Mouse (Mus musculus) embryonic facial prominence, embryonic 13.5 days (tissue): ENCODE data around the gene Uqcc3. TPM values are rescaled to one million over a fixed set of nuclear protein-coding genes. Genes with fewer than 3 reads are reported as not detected.
"Not testable (repeated sequence)": the region's sequence is repeated elsewhere in the genome, so short reads cannot be mapped to it uniquely, and the experiment has no call there.

Experiments used
- ATAC-seq: fragments of 200-750 bp; cut with Nextera tagmentation; 2 replicates; pipeline ENCODE4 v1.8.0; 2017; ENCODE audit warnings: low read depth; ENCODE audit not compliant: insufficient number of reproducible peaks, insufficient read depth, low FRiP score, low TSS enrichment
- H3K27ac ChIP-seq: fragments of 300-500 bp; sonication (generic); 2 replicates; pipeline ENCODE4 v1.5.1; 2015; ENCODE audit warnings: moderate library complexity, mild to moderate bottlenecking, inconsistent platforms
- H3K27me3 ChIP-seq: fragments of 300-500 bp; sonication (generic); 2 replicates; pipeline ENCODE4 v1.6.1; 2015; ENCODE audit warnings: mild to moderate bottlenecking, inconsistent platforms
- H3K36me3 ChIP-seq: fragments of 300-500 bp; sonication (generic); 2 replicates; pipeline ENCODE4 v1.6.1; 2015; ENCODE audit warnings: mild to moderate bottlenecking, inconsistent platforms
- H3K4me1 ChIP-seq: fragments of 300-500 bp; sonication (generic); 2 replicates; pipeline ENCODE4 v1.6.1; 2015; ENCODE audit warnings: inconsistent platforms
- H3K4me2 ChIP-seq: fragments of 300-500 bp; sonication (generic); 2 replicates; pipeline ENCODE4 v1.6.1; 2015; ENCODE audit warnings: moderate library complexity, mild to moderate bottlenecking, inconsistent platforms
- H3K4me3 ChIP-seq: fragments of 300-500 bp; sonication (generic); 2 replicates; pipeline ENCODE4 v1.5.1; 2015; ENCODE audit warnings: mild to moderate bottlenecking, inconsistent platforms
- H3K9ac ChIP-seq: fragments of 300-500 bp; sonication (generic); 2 replicates; pipeline ENCODE4 v1.6.1; 2015; ENCODE audit warnings: mild to moderate bottlenecking, inconsistent platforms
- H3K9me3 ChIP-seq: fragments of 300-500 bp; sonication (generic); 2 replicates; pipeline ENCODE4 v1.6.1; 2016; ENCODE audit warnings: inconsistent platforms
- WGBS: fragments of 180-500 bp; shearing (Covaris S2); methylation state at CpG from one replicate; pipeline ENCODE4 v1.1.7; 2015; ENCODE audit warnings: mixed read lengths; 5-methylcytosine and 5-hydroxymethylcytosine counted together
- polyA plus RNA-seq: library from polyadenylated mRNA; unstranded; fragments of >200 nt; fragmentation: Nextera tagmentation; extraction: Ambion mirVana; gene quantifications from 2 replicates; pipeline ENCODE4 v1.2.1, GENCODE M21; 2015

Gene Uqcc3
- polyA plus RNA-seq, 1 experiment from 2014 or later: 72.3 TPM

- no peak overlapping the region for H3K4me3 ChIP-seq
- no peak for ATAC-seq
- peaks cover 31% of the 10 kb centered on the region for H3K4me1 ChIP-seq
- H3K9me3 ChIP-seq: no peaks in the 10 kb centered on the region
- no peak overlapping the region for H3K9ac ChIP-seq
- no peaks in the 10 kb centered on the region for H3K27me3 ChIP-seq
- no peak overlapping the region for H3K4me2 ChIP-seq
- WGBS: 85% methylated on average over 6 of the region's 6 CpGs
- H3K36me3 ChIP-seq: peaks cover 40% of the 10 kb centered on the region
- H3K27ac ChIP-seq: no peak overlapping the region
Measured at GRCm38 (mm10) chr19:8842961-8843360, 37.8 kb downstream of the Uqcc3 start.

- Histone ChIP-seq H3K36me3 (peaks cover 24% of the 10 kb centered on the region), H3K9ac (peak overlapping the region; percentile 73), H3K4me1 (peaks cover 31% of the 10 kb centered on the region), H3K27ac (no peak overlapping the region), H3K4me2 (peak overlapping the region; percentile 79), H3K9me3 (no peaks in the 10 kb centered on the region), H3K4me3 (peak overlapping the region; percentile 48), H3K27me3 (no peaks in the 10 kb centered on the region)
- no peak for ATAC-seq
- WGBS: 94% methylated on average over 7 of the region's 7 CpGs
Measured at GRCm38 (mm10) chr19:8841012-8841411, 39.7 kb downstream of the Uqcc3 start.

- no peak for ATAC-seq
- no peak overlapping the region for H3K27ac ChIP-seq
- H3K4me1 ChIP-seq: peaks cover 31% of the 10 kb centered on the region
- H3K9me3 ChIP-seq: no peaks in the 10 kb centered on the region
- H3K4me3 ChIP-seq: peak overlapping the region; percentile 48
- peak overlapping the region; percentile 79 for H3K4me2 ChIP-seq
- no peaks in the 10 kb centered on the region for H3K27me3 ChIP-seq
- 22% methylated on average over 29 of the region's 29 CpGs for WGBS
- peaks cover 26% of the 10 kb centered on the region for H3K36me3 ChIP-seq
- H3K9ac ChIP-seq: peak overlapping the region; percentile 73
Measured at GRCm38 (mm10) chr19:8839908-8840791, 40.6 kb downstream of the Uqcc3 start.

GRCm38 (mm10) chr19:8839103-8839907 is 41.4 kb downstream of the Uqcc3 start, which contains the start of gene Gng3:
Gene Gng3 (minus strand): TSS chr19:8839194.
- Histone ChIP-seq H3K4me3 (peak within 1 kb of the TSS; percentile 56), H3K27me3 (no peaks in the 10 kb centered on the region), H3K4me1 (peaks cover 31% of the 10 kb centered on the region), H3K27ac (peak within 1 kb of the TSS; percentile 99), H3K9ac (peak within 1 kb of the TSS; percentile 83), H3K36me3 (peaks cover 32% of the 10 kb centered on the region), H3K4me2 (peak within 1 kb of the TSS; percentile 79), H3K9me3 (no peaks in the 10 kb centered on the region)
- peak; percentile 27 for ATAC-seq
- WGBS: 47% methylated on average over 11 of the region's 11 CpGs

- no peaks in the 10 kb centered on the region for H3K9me3 ChIP-seq
- no peaks in the 10 kb centered on the region for H3K27me3 ChIP-seq
- H3K4me3 ChIP-seq: peak overlapping the region; percentile 56
- H3K4me2 ChIP-seq: peak overlapping the region; percentile 79
- H3K9ac ChIP-seq: peak overlapping the region; percentile 83
- peaks cover 43% of the 10 kb centered on the region for H3K36me3 ChIP-seq
- 17% methylated on average over 15 of the region's 15 CpGs for WGBS
- peaks cover 31% of the 10 kb centered on the region for H3K4me1 ChIP-seq
- no peak; the same call in 1 of the 2 replicates for ATAC-seq
- H3K27ac ChIP-seq: peak overlapping the region; percentile 99
Measured at GRCm38 (mm10) chr19:8838041-8838730, 42.5 kb downstream of the Uqcc3 start.

GRCm38 (mm10) chr19:8837251-8837791 is 43.4 kb downstream of the Uqcc3 start, which contains the start of gene Bscl2:
Gene Bscl2 (plus strand): TSS chr19:8837467.
- no peaks in the 10 kb centered on the region for H3K9me3 ChIP-seq
- ATAC-seq: peak; percentile 53
- H3K27ac ChIP-seq: peak within 1 kb of the TSS; percentile 99
- H3K4me2 ChIP-seq: peak within 1 kb of the TSS; percentile 79
- peak within 1 kb of the TSS; percentile 56 for H3K4me3 ChIP-seq
- peaks cover 44% of the 10 kb centered on the region for H3K36me3 ChIP-seq
- peak within 1 kb of the TSS; percentile 83 for H3K9ac ChIP-seq
- H3K4me1 ChIP-seq: peaks cover 31% of the 10 kb centered on the region
- WGBS: under 1% methylated on average over 38 of the region's 38 CpGs
- no peaks in the 10 kb centered on the region for H3K27me3 ChIP-seq

GRCm38 (mm10) chr19:8836327-8836726 is 44.4 kb downstream of the Uqcc3 start:
- ATAC-seq: not testable (repeated sequence)

GRCm38 (mm10) chr19:8832971-8833370 is 47.8 kb downstream of the Uqcc3 start:
- 91% methylated on average over 4 of the region's 4 CpGs for WGBS
- Histone ChIP-seq H3K27me3 (no peaks in the 10 kb centered on the region), H3K4me3 (no peak overlapping the region), H3K9ac (no peak overlapping the region), H3K4me1 (peaks cover under 1% of the 10 kb centered on the region; the same call in 1 of the 2 replicates), H3K9me3 (no peaks in the 10 kb centered on the region), H3K27ac (no peak overlapping the region), H3K4me2 (no peak overlapping the region), H3K36me3 (peaks cover 82% of the 10 kb centered on the region)
- ATAC-seq: no peak

More at GRCm38 (mm10) chr19:8836327-8836726, 44.4 kb downstream of the Uqcc3 start:
- H3K4me2 ChIP-seq, H3K9ac ChIP-seq, H3K27me3 ChIP-seq, H3K4me3 ChIP-seq, H3K9me3 ChIP-seq: not testable (repeated sequence)
- 97% methylated on average over 10 of the region's 10 CpGs for WGBS
- peak overlapping the region; percentile 99; the same call in 1 of the 2 replicates for H3K27ac ChIP-seq
- H3K4me1 ChIP-seq: peaks cover 31% of the 10 kb centered on the region
- peaks cover 51% of the 10 kb centered on the region for H3K36me3 ChIP-seq

- H3K4me1 ChIP-seq: no peaks in the 10 kb centered on the region
- H3K36me3 ChIP-seq: peaks cover 98% of the 10 kb centered on the region
- H3K9me3 ChIP-seq: no peaks in the 10 kb centered on the region
- ATAC-seq: no peak
- H3K9ac ChIP-seq: no peak overlapping the region
- no peak overlapping the region for H3K4me2 ChIP-seq
- WGBS: 85% methylated on average over 11 of the region's 11 CpGs
- H3K27ac ChIP-seq: no peak overlapping the region
- no peak overlapping the region for H3K4me3 ChIP-seq
- H3K27me3 ChIP-seq: no peaks in the 10 kb centered on the region
Measured at GRCm38 (mm10) chr19:8831262-8831661, 49.5 kb downstream of the Uqcc3 start.

GRCm38 (mm10) chr19:8830664-8831063 is 50.1 kb downstream of the Uqcc3 start:
- ATAC-seq: no peak
- H3K27ac ChIP-seq: no peak overlapping the region
- no peaks in the 10 kb centered on the region for H3K9me3 ChIP-seq
- H3K27me3 ChIP-seq: no peaks in the 10 kb centered on the region
- H3K4me3 ChIP-seq: no peak overlapping the region
- H3K4me1 ChIP-seq: no peaks in the 10 kb centered on the region
- 90% methylated on average over 8 of the region's 8 CpGs for WGBS
- H3K4me2 ChIP-seq: no peak overlapping the region
- peaks cover 98% of the 10 kb centered on the region for H3K36me3 ChIP-seq
- H3K9ac ChIP-seq: no peak overlapping the region
